Mouse (Mus musculus): ENCODE results near the gene Capn12. TPM values are rescaled to one million over a fixed set of nuclear protein-coding genes. Genes with fewer than 3 reads are reported as not detected.

Gene Capn12
- polyA plus RNA-seq, 1 experiment from 2014 or later: 0.26 TPM

- H3K36me3 ChIP-seq: peaks cover 100% of the 10 kb centered on the region
- peak overlapping the region; percentile 82 for H3K27ac ChIP-seq
- 0 out of 2 replicates have a peak overlapping the region, but pooled peaks have one; percentile 40 for H3K9ac ChIP-seq (replicated peaks)
- no peak overlapping the region for H3K4me2 ChIP-seq
- peaks cover 13% of the 10 kb centered on the region for H3K4me1 ChIP-seq (replicated peaks)
- no peak overlapping the region for H3K4me3 ChIP-seq (replicated peaks)
- WGBS: 89% methylated on average over 13 of the region's 13 CpGs
- no peaks in the 10 kb centered on the region for H3K9me3 ChIP-seq
- no peaks in the 10 kb centered on the region for H3K27me3 ChIP-seq
- peak; percentile 74 for ATAC-seq (ENCODE audit: insufficient number of reproducible peaks, insufficient read depth, low FRiP score, low TSS enrichment, low read depth)
These were observed 20.3 kb downstream of the Capn12 start for GRCm38 (mm10) chr7:28901311-28902125.

DNA sequence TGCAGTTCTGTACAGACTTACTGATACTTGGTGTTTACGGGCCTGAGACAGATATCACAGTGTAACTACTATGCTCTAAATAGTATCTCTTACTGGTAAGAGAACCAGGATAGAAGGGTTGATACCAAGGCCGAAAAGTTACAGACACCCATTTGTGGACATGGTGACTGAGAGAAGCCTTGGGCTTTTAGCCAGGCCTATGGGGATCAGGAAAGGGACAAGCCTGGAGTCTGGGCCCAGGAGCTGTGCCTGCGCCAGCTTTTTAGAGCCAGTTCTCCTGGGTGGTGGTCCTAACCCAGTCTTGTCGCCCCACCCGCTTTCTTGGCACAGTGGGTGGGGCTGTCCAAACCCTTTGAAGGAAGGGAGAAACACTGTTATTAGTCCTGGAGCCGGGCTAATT is 21.0 kb downstream of the Capn12 start:
- Histone ChIP-seq H3K27me3 (no peaks in the 10 kb centered on the region), H3K27ac (peak overlapping the region; percentile 82), H3K4me3 (replicated peaks) (no peak overlapping the region), H3K36me3 (peaks cover 100% of the 10 kb centered on the region), H3K4me2 (no peak overlapping the region), H3K4me1 (replicated peaks) (peaks cover 13% of the 10 kb centered on the region), H3K9ac (replicated peaks) (no peak overlapping the region), H3K9me3 (no peaks in the 10 kb centered on the region)
- WGBS: 89% methylated on average over 6 of the region's 6 CpGs
- no peak for ATAC-seq (ENCODE audit: insufficient number of reproducible peaks, insufficient read depth, low FRiP score, low TSS enrichment, low read depth)

DNA sequence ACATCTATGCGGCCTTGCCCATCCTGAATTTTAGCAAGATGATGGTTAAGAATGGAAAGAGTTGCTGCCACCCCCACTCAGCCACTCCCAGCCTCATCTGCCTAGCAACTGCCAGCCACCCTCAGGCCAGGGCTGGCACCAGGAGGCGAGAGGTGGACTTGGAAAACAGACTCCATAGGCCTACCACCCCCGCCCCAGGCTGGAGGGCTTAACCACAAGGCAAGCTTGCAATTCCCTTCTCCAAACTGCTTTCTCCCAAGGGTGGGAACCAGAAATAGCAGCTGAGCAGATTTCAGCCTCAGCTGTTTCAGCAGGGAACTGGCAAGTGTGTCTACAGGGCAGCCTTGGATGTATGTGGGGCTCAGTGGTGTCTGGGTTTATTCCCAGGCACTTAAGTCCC is 21.6 kb downstream of the Capn12 start:
- 85% methylated on average over 3 of the region's 3 CpGs for WGBS
- H3K27ac ChIP-seq: peak overlapping the region; percentile 82
- no peaks in the 10 kb centered on the region for H3K9me3 ChIP-seq
- ATAC-seq (ENCODE audit: insufficient number of reproducible peaks, insufficient read depth, low FRiP score, low TSS enrichment, low read depth): no peak
- 0 out of 2 replicates have a peak overlapping the region, but pooled peaks have one; percentile 23 for H3K9ac ChIP-seq (replicated peaks)
- H3K4me2 ChIP-seq: no peak overlapping the region
- H3K36me3 ChIP-seq: peaks cover 100% of the 10 kb centered on the region
- H3K4me1 ChIP-seq (replicated peaks): peaks cover 13% of the 10 kb centered on the region
- H3K4me3 ChIP-seq (replicated peaks): no peak overlapping the region
- H3K27me3 ChIP-seq: no peaks in the 10 kb centered on the region

GRCm38 (mm10) chr7:28903778-28904177 is 22.6 kb downstream of the Capn12 start:
- no peak for ATAC-seq (ENCODE audit: insufficient number of reproducible peaks, insufficient read depth, low FRiP score, low TSS enrichment, low read depth)
- no peak overlapping the region for H3K4me3 ChIP-seq (replicated peaks)
- H3K4me1 ChIP-seq (replicated peaks): peaks cover 13% of the 10 kb centered on the region
- no peak overlapping the region for H3K9ac ChIP-seq (replicated peaks)
- H3K36me3 ChIP-seq: peaks cover 100% of the 10 kb centered on the region
- peak overlapping the region; percentile 64 for H3K27ac ChIP-seq
- 86% methylated on average over 10 of the region's 10 CpGs for WGBS
- no peaks in the 10 kb centered on the region for H3K27me3 ChIP-seq
- H3K4me2 ChIP-seq: no peak overlapping the region
- H3K9me3 ChIP-seq: no peaks in the 10 kb centered on the region

DNA sequence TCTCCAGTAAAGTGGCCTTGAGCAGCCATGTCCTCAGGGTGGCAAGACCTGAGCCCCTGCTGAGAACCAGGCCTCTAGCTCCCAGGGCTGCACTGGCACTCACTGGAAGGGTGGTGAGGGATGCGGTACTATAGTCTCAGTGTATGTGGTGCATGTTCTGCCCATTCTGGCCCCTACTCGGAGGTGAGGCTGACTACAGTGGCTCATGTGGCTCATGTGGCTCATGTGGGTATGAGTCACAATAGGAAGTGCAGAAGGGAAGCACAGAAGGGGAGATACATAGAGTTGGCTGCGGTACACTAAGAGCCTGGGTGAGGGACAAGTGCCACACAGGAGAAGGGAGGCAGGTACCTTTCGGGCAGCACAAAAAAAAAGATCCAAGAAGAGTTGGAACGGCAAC is 26.0 kb downstream of the Capn12 start:
- H3K4me2 ChIP-seq: no peak overlapping the region
- no peak for ATAC-seq (ENCODE audit: insufficient number of reproducible peaks, insufficient read depth, low FRiP score, low TSS enrichment, low read depth)
- no peaks in the 10 kb centered on the region for H3K9me3 ChIP-seq
- no peak overlapping the region for H3K9ac ChIP-seq (replicated peaks)
- no peaks in the 10 kb centered on the region for H3K27me3 ChIP-seq
- no peak overlapping the region for H3K4me3 ChIP-seq (replicated peaks)
- peaks cover 13% of the 10 kb centered on the region for H3K4me1 ChIP-seq (replicated peaks)
- H3K36me3 ChIP-seq: peaks cover 99% of the 10 kb centered on the region
- WGBS: 95% methylated on average over 5 of the region's 5 CpGs
- no peak overlapping the region for H3K27ac ChIP-seq

GRCm38 (mm10) chr7:28911632-28912031 is 30.4 kb downstream of the Capn12 start:
- Histone ChIP-seq H3K9me3 (no peaks in the 10 kb centered on the region), H3K27ac (peak overlapping the region; percentile 18), H3K36me3 (peaks cover 99% of the 10 kb centered on the region), H3K4me3 (replicated peaks) (no peak overlapping the region), H3K4me1 (replicated peaks) (no peaks in the 10 kb centered on the region), H3K4me2 (no peak overlapping the region), H3K9ac (replicated peaks) (no peak overlapping the region), H3K27me3 (no peaks in the 10 kb centered on the region)
- 78% methylated on average over 4 of the region's 4 CpGs for WGBS
- ATAC-seq (ENCODE audit: insufficient number of reproducible peaks, insufficient read depth, low FRiP score, low TSS enrichment, low read depth): no peak

DNA sequence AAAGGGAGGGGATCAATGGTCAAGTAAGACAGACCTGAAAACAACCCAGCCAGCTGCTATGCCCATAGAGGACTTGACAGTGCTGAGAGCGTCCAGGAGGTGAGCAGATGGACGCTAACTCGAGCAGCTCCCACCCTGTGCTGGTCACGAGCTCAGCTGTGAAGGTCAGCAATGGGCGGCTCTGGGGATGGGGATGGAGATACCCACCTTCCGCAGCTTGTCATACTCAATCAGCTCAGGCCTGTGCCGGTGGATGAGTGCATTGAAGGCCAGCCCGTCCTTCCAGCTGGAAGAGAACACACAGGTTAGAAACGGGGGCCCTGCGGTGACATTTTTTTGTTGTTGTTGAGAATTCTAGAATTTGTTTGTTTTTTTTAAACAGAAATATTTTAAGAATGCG is 31.9 kb downstream of the Capn12 start:
- Histone ChIP-seq H3K4me3 (replicated peaks) (no peak overlapping the region), H3K27me3 (no peaks in the 10 kb centered on the region), H3K9ac (replicated peaks) (0 out of 2 replicates have a peak overlapping the region, but pooled peaks have one; percentile 8), H3K4me1 (replicated peaks) (peaks cover 3% of the 10 kb centered on the region; the same call in 1 of the 2 replicates), H3K4me2 (no peak overlapping the region), H3K27ac (no peak overlapping the region), H3K36me3 (peaks cover 99% of the 10 kb centered on the region), H3K9me3 (no peaks in the 10 kb centered on the region)
- no peak for ATAC-seq (ENCODE audit: insufficient number of reproducible peaks, insufficient read depth, low FRiP score, low TSS enrichment, low read depth)
- 88% methylated on average over 11 of the region's 11 CpGs for WGBS

DNA sequence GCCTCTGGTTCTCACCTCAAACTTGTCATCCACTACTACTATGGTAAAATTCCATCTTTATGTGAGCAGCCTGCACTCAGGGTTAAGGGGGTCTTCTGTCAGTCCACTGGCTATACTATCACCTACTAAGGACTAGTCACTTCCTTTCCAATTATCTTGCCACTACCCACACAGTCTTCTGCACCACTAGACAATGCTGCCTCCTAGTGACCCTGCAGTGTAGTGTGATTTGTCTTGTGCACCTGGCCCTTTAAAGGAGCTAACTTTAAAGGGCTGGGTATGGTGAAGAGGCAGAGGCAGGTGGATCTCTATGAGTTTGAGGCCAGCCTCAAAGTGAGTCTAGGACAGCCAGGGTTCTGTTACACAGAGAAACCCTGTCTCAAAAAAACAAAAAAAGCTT is 35.3 kb downstream of the Capn12 start:
- H3K27ac ChIP-seq: no peak overlapping the region
- H3K9me3 ChIP-seq: no peaks in the 10 kb centered on the region
- no peak overlapping the region for H3K9ac ChIP-seq (replicated peaks)
- peaks cover 35% of the 10 kb centered on the region for H3K4me1 ChIP-seq (replicated peaks)
- no peak for ATAC-seq (ENCODE audit: insufficient number of reproducible peaks, insufficient read depth, low FRiP score, low TSS enrichment, low read depth)
- H3K4me3 ChIP-seq (replicated peaks): no peak overlapping the region
- H3K36me3 ChIP-seq: peaks cover 83% of the 10 kb centered on the region
- no peaks in the 10 kb centered on the region for H3K27me3 ChIP-seq
- no peak overlapping the region for H3K4me2 ChIP-seq

DNA sequence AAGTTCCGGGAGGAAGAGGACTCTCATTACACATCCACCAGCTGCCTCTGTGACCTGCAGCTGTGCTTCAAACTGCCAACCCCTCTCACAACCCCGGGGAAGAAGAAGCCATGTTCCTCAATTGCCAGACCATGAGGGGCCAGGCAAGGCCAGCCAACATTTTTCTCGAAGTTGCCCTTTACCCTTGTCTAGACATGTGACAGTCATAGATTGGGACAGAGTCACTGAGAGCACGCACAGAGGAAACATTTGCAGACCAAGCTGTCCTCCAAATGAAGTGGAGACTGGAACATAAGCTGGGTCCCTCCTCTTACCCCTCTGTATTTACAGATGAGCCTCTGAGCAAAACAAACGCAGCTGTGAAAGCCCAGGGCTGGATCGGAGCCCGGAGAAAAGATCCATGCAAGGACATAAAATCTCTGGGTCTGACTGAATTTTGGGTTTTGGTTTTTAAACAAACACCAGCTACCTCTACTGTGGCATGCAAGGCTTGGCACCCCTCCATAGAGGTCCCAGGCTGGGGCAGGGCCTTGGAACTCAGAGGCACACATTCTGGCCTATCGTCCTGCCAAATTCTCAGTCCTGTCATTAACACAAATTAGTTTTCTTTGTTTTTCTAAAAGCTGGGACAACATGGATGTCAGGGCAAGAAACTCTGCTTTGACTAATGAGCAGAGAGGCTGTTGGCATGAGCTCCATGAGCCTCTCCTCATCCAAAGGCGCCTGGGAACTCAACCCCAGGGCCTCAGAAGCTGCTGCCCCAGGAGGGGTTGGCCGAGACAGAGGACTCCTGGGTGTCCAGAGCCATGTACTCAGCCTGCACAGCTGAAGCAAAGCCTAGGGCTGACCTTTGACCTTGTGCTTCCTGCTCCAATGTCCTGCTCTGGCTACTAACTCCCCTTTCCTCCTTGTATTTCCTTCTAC is 36.5 kb downstream of the Capn12 start:
- Histone ChIP-seq H3K27ac (peak overlapping the region; percentile 45; the same call in 1 of the 2 replicates), H3K36me3 (peaks cover 74% of the 10 kb centered on the region), H3K27me3 (no peaks in the 10 kb centered on the region), H3K4me2 (no peak overlapping the region), H3K4me1 (replicated peaks) (peaks cover 48% of the 10 kb centered on the region), H3K4me3 (replicated peaks) (no peak overlapping the region), H3K9ac (replicated peaks) (no peak overlapping the region), H3K9me3 (no peaks in the 10 kb centered on the region)
- 78% methylated on average over 10 of the region's 10 CpGs for WGBS
- ATAC-seq (ENCODE audit: insufficient number of reproducible peaks, insufficient read depth, low FRiP score, low TSS enrichment, low read depth): no peak

- Histone ChIP-seq H3K9ac (replicated peaks) (no peak overlapping the region), H3K4me1 (replicated peaks) (peaks cover 56% of the 10 kb centered on the region), H3K27ac (peak overlapping the region; percentile 45; the same call in 1 of the 2 replicates), H3K4me2 (no peak overlapping the region), H3K9me3 (no peaks in the 10 kb centered on the region), H3K27me3 (no peaks in the 10 kb centered on the region), H3K4me3 (replicated peaks) (no peak overlapping the region), H3K36me3 (peaks cover 67% of the 10 kb centered on the region)
- ATAC-seq (ENCODE audit: insufficient number of reproducible peaks, insufficient read depth, low FRiP score, low TSS enrichment, low read depth): no peak
- WGBS: 81% methylated on average over 8 of the region's 8 CpGs
These were observed 37.3 kb downstream of the Capn12 start for GRCm38 (mm10) chr7:28918540-28918939.

GRCm38 (mm10) chr7:28919815-28920214 is 38.6 kb downstream of the Capn12 start:
- Histone ChIP-seq H3K4me3 (replicated peaks) (no peak overlapping the region), H3K4me1 (replicated peaks) (peaks cover 68% of the 10 kb centered on the region), H3K4me2 (peak overlapping the region; percentile 6; the same call in 1 of the 2 replicates), H3K9me3 (no peaks in the 10 kb centered on the region), H3K27me3 (no peaks in the 10 kb centered on the region), H3K36me3 (peaks cover 54% of the 10 kb centered on the region), H3K27ac (peak overlapping the region; percentile 80), H3K9ac (replicated peaks) (no peak overlapping the region)
- WGBS: 60% methylated on average over 6 of the region's 6 CpGs
- no peak for ATAC-seq (ENCODE audit: insufficient number of reproducible peaks, insufficient read depth, low FRiP score, low TSS enrichment, low read depth)
